Mouse (Mus musculus) kidney, adult 18-20 months (tissue): ENCODE measurements around the gene Map4k2.
A peak's percentile ranks its signal among the peaks of the same experiment; 100 is the strongest.

Source experiments
- DNase-seq: peaks from one replicate; pipeline ENCODE4 v3.0.0; 2021

Gene Map4k2

DNA sequence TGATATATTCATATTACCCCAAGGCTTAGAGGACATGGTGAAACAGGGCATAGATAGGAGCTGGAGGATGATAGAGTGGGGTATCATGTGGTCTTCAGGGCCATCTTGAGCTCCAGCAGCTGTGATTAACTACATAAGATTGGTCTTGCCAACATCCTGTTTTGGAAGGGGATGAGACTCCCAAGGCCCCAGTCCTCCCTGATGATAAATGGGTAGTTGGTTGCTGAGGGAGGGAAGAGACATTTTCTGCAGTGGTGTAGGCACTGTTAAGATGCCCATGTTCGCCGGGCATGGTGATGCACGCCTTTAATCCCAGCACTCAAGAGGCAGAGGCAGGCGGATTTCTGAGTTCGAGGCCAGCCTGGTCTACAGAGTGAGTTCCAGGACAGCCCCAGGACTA, 40.3 kb downstream of the Map4k2 start:
- DNase-seq = no peak

GRCm38 (mm10) chr19:6382323-6382924, 41.5 kb downstream of the Map4k2 start:
- DNase-seq = no peak

GRCm38 (mm10) chr19:6383470-6383869, 42.5 kb downstream of the Map4k2 start:
- no peak for DNase-seq

DNA sequence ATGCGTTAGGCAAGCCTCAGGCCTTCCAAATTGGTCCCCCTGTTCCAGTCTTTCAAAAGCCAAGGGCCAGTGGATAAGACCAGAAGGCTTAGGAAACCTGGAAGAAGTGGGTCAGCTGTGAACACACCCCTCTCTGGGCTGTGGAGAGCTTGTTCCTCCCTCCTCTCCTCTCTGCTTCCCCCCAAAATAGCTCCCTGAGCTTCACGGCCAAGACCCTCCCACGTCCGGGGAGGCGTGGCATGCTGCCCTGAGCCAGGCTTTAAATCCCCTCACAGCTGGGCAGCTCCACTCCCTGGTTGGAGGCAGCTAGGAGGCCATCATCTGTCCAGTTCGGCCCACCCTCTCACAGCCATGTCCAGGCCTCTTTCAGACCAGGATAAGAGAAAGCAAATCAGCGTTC, 43.2 kb downstream of the Map4k2 start, which contains the start of gene Pygm:
TSS of gene Pygm (plus strand) at position 272 of the 400 bp plus-strand sequence.
- peak; percentile 59 for DNase-seq

DNA sequence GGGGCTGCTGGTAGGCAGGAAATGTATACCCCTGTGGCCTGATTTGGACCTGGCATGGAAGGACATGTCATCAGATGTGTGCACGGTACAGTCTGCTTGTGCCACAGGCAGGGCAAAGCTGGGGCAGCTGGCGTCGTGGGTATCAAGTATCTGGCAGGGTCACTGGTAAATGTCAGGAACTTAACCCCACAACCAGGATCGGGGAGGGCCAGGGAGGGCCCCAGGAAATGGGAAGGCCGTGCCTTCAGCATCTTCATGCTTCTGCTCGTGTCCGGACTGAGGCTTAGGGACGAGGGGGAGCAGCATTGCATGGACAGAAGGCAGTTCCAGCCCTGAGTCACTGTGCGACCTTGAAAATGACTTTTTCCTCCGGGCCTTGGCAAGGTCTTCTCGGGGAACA, 44.0 kb downstream of the Map4k2 start:
- DNase-seq = no peak

DNA sequence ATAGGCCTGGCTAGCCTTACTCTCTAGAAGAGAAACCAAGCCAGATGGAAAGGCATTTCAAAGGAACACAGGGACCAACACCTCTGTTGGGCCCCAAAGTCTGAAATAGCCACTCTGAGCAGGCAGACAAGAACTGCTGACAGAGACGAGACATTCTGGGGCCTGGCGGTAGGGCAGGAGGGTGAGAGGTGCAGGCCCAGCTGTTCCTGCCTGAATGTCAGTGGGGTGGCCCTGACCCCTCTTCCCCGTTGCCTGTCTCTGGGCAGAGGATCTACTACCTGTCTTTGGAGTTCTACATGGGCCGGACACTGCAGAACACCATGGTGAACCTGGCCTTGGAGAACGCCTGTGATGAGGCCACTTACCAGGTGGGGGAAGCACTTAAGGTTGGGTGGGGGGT, 44.5 kb downstream of the Map4k2 start:
- DNase-seq = no peak

- no peak for DNase-seq
Measured at GRCm38 (mm10) chr19:6385821-6386220, 44.9 kb downstream of the Map4k2 start.

DNA sequence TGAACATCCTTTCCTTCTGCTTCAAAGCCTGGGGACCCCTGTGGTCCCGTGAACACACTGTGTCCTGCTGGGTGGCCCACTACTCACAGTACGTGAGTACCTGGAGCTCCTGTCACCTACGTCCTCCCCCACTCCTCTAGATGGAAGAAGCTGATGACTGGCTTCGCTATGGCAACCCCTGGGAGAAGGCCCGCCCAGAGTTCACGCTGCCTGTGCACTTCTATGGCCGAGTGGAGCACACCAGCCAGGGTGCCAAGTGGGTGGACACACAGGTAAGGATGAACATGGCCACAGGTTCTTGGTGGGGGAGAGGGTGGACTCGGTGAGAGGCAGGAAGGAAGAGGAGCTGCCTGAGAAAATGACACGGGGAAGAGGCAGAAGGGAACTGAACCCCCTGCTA, 45.3 kb downstream of the Map4k2 start:
- DNase-seq = no peak

- no peak for DNase-seq
Measured at GRCm38 (mm10) chr19:6388006-6388405, 47.1 kb downstream of the Map4k2 start.

GRCm38 (mm10) chr19:6389803-6390202, 48.9 kb downstream of the Map4k2 start:
- DNase-seq = no peak

DNA sequence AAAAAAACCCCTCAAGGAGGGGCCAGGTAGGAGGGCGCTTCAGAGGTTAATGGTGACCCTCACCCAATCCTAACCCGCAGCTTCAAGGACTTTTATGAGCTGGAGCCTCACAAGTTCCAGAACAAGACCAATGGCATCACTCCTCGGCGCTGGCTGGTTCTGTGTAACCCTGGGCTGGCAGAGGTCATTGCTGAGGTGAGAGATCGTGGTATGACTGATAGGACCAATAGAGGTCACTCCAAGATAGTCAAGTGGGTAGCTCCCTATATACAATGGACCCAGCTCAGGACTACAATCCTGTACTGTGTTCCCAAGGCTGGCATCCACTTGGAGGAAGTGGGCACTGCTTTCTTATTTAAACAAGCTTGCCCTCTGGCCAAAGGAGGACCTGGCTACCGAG, 49.3 kb downstream of the Map4k2 start:
- no peak for DNase-seq

GRCm38 (mm10) chr19:6392743-6393393, 51.9 kb downstream of the Map4k2 start:
- DNase-seq = no peak

GRCm38 (mm10) chr19:6393637-6394036, 52.7 kb downstream of the Map4k2 start:
- no peak for DNase-seq

DNA sequence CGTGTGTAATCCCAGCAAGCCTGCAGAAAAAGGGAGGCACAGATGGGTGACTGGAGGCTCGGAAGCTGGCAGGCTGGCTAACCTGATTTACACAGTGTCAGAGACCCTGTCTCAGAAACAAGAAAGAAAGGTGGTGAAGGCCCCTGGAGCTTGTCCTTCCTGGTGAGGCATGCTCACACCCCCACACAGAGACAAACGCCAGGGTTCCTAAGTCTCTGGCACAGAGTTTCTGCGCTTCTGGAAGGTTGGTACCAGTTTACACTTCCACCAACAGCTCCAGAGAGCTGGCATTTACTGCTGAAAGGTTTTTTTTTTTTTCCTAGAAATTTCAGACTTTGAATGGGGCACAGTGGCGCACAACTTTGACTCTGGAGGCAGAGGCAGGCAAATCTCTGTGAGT, 55.3 kb downstream of the Map4k2 start:
- DNase-seq = no peak

- peak; percentile 44 for DNase-seq
Measured at GRCm38 (mm10) chr19:6397582-6398249, 56.8 kb downstream of the Map4k2 start.

- peak; percentile 73 for DNase-seq
Measured at GRCm38 (mm10) chr19:6398447-6399284, 57.7 kb downstream of the Map4k2 start.

- peak; percentile 70 for DNase-seq
Measured at GRCm38 (mm10) chr19:6399285-6400095, 58.6 kb downstream of the Map4k2 start, which contains the start of gene Rasgrp2. Gene Rasgrp2 (plus strand): TSS chr19:6399340.

- peak; percentile 28 for DNase-seq
Measured at GRCm38 (mm10) chr19:6400096-6401086, 59.5 kb downstream of the Map4k2 start.

- DNase-seq = peak; percentile 84
Measured at GRCm38 (mm10) chr19:6401131-6401815, 60.3 kb downstream of the Map4k2 start.

DNA sequence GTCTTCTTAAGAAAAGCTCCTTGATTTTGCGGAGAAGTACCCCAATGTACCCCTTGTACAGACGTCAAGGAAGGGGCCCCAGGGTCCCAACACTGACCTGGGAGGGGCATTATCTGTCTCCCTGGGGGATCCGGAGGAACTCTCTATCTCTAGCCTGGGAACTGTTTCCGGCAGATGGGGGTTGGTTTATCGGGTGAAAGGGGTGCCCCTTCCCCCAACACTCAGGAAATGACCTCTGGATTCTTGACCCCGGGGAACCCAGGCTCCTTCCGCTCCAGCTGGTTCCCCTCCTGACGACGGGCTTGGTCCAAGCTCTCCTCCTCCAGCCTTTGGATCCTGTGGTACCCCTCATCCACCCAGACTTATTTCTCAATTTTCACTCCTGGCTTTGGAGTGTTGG, 61.0 kb downstream of the Map4k2 start:
- DNase-seq = peak; percentile 50
